Mouse (Mus musculus) thymus, adult 2 months (tissue): ENCODE results near the gene Nars2.

Source experiments
- CTCF ChIP-seq: fragments of 200-500 bp; IDR thresholded peaks from 2 replicates; pipeline ENCODE4 v1.5.1; 2012; ENCODE audit warnings: mild to moderate bottlenecking, control low read depth, low read length, moderate library complexity, borderline replicate concordance; ENCODE audit not compliant: control insufficient read depth, poor library complexity, insufficient read depth; ENCODE audit errors: extremely low read depth
- POLR2A ChIP-seq: fragments of 200-500 bp; IDR thresholded peaks from 2 replicates; pipeline ENCODE4 v1.6.1; 2012; ENCODE audit warnings: mild to moderate bottlenecking, low read length, control low read depth, moderate library complexity; ENCODE audit not compliant: control insufficient read depth, poor library complexity, insufficient read depth; ENCODE audit errors: extremely low read depth

DNA sequence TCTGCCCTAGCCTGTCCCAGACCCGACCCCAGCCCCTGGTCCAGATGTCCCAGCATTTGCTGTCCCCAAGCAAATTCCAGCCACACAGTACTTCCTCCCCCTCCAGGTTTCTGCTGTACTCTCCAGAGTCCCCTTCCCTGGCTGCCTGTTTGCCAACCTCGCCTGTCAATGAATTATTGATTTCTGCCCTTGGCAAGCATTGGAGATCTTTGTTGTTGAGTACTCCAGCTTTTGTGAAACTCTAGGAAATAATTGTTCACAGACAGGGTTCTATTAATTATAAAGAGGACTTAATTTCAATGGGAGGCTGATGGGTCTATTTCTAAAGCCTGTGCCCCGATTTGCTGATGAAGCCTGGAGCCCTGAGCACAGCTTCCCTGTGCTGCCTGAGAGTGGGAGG is 46.9 kb upstream of the Nars2 start:
- TF ChIP-seq POLR2A (no peak), CTCF (no peak)
